Mouse (Mus musculus) CD4-positive, CD25-positive, alpha-beta regulatory T cell, adult 4 months (primary cell): ENCODE results near the gene Fryl. TPM values are rescaled to one million over a fixed set of nuclear protein-coding genes. Genes with fewer than 3 reads are reported as not detected.
A peak's percentile ranks its signal among the peaks of the same experiment; 100 is the strongest.

Source experiments
- ATAC-seq: one replicate; pipeline ENCODE4 v1.8.0; 2017
- polyA plus RNA-seq, 2 experiments: library from polyadenylated mRNA; unstranded; fragments of 100-300 nt; shearing (Covaris generic); gene quantifications; one replicate each; pipeline ENCODE4 v1.2.1; 2017

The Fryl gene
- polyA plus RNA-seq, 2 experiments from 2014 or later = 101 TPM

- no peak for ATAC-seq
These were observed 36.7 kb downstream of the Fryl start for GRCm38 (mm10) chr5:73219716-73220115.

GRCm38 (mm10) chr5:73218065-73218464 lies 38.4 kb downstream of the Fryl start:
- ATAC-seq = no peak

- ATAC-seq = no peak
These were observed 39.3 kb downstream of the Fryl start for GRCm38 (mm10) chr5:73217116-73217515.

- no peak for ATAC-seq
These were observed 40.4 kb downstream of the Fryl start for GRCm38 (mm10) chr5:73216014-73216413.

- ATAC-seq = no peak
These were observed 44.0 kb downstream of the Fryl start for GRCm38 (mm10) chr5:73212446-73212845.

GRCm38 (mm10) chr5:73211961-73212360 lies 44.5 kb downstream of the Fryl start:
- ATAC-seq = no peak

GRCm38 (mm10) chr5:73210971-73211315 lies 45.5 kb downstream of the Fryl start:
- no peak for ATAC-seq

- ATAC-seq = no peak
These were observed 46.1 kb downstream of the Fryl start for GRCm38 (mm10) chr5:73210127-73210970.

GRCm38 (mm10) chr5:73209201-73210096 lies 47.0 kb downstream of the Fryl start:
- peak; percentile 24 for ATAC-seq

GRCm38 (mm10) chr5:73208645-73209044 lies 47.8 kb downstream of the Fryl start:
- ATAC-seq = no peak

- peak; percentile 25 for ATAC-seq
These were observed 49.7 kb downstream of the Fryl start for GRCm38 (mm10) chr5:73206722-73207121.

- ATAC-seq = peak; percentile 66
These were observed 50.3 kb downstream of the Fryl start for GRCm38 (mm10) chr5:73205996-73206629.

GRCm38 (mm10) chr5:73205050-73205449 lies 51.4 kb downstream of the Fryl start:
- no peak for ATAC-seq

- no peak for ATAC-seq
These were observed 53.9 kb downstream of the Fryl start for GRCm38 (mm10) chr5:73202498-73202897.

GRCm38 (mm10) chr5:73202077-73202476 lies 54.3 kb downstream of the Fryl start:
- no peak for ATAC-seq

GRCm38 (mm10) chr5:73200387-73201384 lies 55.7 kb downstream of the Fryl start:
- no peak for ATAC-seq

- ATAC-seq = peak; percentile 74
These were observed 56.8 kb downstream of the Fryl start for GRCm38 (mm10) chr5:73199586-73199985.

GRCm38 (mm10) chr5:73198690-73199089 lies 57.7 kb downstream of the Fryl start:
- no peak for ATAC-seq

- no peak for ATAC-seq
These were observed 58.6 kb downstream of the Fryl start for GRCm38 (mm10) chr5:73197796-73198195.

- peak; percentile 67 for ATAC-seq
These were observed 61.7 kb downstream of the Fryl start for GRCm38 (mm10) chr5:73194740-73195139.

GRCm38 (mm10) chr5:73194083-73194570 lies 62.3 kb downstream of the Fryl start:
- no peak for ATAC-seq

GRCm38 (mm10) chr5:73193627-73194026 lies 62.8 kb downstream of the Fryl start:
- peak; percentile 60 for ATAC-seq
